Mouse (Mus musculus): ENCODE results near the gene Crybg3.

DNA sequence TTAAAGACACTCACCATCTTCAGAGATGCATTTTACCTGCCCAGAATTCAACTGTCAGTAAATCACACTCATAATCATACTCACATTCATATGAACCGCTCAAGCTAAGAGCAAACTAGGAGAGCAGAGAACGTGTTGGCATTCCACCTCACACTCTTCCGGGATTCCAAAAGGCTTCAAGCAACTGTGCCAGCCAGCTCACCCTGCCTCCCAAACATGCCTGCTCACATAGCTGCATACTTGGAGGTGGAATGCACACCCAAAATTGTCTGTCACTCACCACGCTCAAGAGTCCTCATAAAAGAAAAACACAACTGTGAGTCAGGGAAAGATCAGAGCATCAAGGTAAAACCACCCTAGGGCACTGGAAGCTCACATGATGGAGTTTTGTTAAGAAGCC is 34.3 kb downstream of the Crybg3 start:
- TF ChIP-seq CTCF (IDR thresholded peaks at IDR 0.05; ENCODE audit: borderline replicate concordance, insufficient read depth, low read depth, low read length) (no peak), POLR2A (IDR thresholded peaks at IDR 0.05; ENCODE audit: borderline replicate concordance, insufficient read depth, low read length) (no peak)

All from cerebellum, adult 2 months (tissue).